Mouse (Mus musculus) ES-Bruce4 (cell line): ENCODE data around the gene Cmtr1.

ENCODE experiments used
- CTCF ChIP-seq: IDR thresholded peaks from one replicate; pipeline ENCODE4 v1.8.1; 2011; ENCODE audit warnings: low read depth, low read length
- POLR2A ChIP-seq: IDR thresholded peaks from one replicate; pipeline ENCODE4 v1.8.1; 2011; ENCODE audit warnings: low read length; ENCODE audit not compliant: insufficient read depth

DNA sequence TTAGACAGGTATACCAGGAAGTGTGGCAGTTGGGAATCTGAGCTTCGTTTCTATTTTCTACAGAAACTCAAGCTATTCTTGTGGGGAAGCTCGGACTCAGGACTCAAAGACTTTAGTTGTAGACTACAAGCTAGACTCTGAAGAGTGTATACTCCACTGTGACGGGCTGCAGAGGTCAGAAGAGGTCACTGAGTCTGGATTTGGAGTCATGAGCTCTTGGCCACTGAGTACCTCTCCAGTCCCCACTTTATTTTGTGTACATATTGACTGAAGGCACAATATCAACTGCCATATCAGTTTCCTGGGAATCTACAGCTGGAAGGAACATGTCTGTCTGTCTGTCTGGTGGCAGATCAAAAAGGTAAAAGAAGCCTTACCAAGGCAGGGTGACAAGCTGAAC is 41.2 kb upstream of the Cmtr1 start:
- TF ChIP-seq POLR2A (no peak), CTCF (no peak)
